Mouse (Mus musculus) forebrain, embryonic 11.5 days (tissue): ENCODE results near the gene Thbs3. TPM values are rescaled to one million over a fixed set of nuclear protein-coding genes. Genes with fewer than 3 reads are reported as not detected.
A peak's percentile ranks its signal among the peaks of the same experiment; 100 is the strongest.

ENCODE experiments used
- ATAC-seq: fragments of 200-750 bp; cut with Nextera tagmentation; replicated peaks from 2 replicates; pipeline ENCODE4 v1.8.0; 2017; ENCODE audit warnings: moderate TSS enrichment; ENCODE audit not compliant: low FRiP score
- DNase-seq: peaks from one replicate; pipeline ENCODE4 v3.0.0-alpha.2; 2017; ENCODE audit warnings: low spot score
- H3K27ac ChIP-seq: fragments of 300-500 bp; sonication (generic); 2 replicates; pipeline ENCODE4 v1.5.1; 2014; ENCODE audit warnings: low read depth, low read length
- H3K27me3 ChIP-seq: fragments of 300-500 bp; sonication (generic); 2 replicates; pipeline ENCODE4 v1.6.1; 2014; ENCODE audit warnings: mild to moderate bottlenecking, low read length, mixed read lengths; ENCODE audit not compliant: control insufficient read depth, insufficient read depth
- H3K36me3 ChIP-seq: fragments of 300-500 bp; sonication (generic); 2 replicates; pipeline ENCODE4 v1.6.1; 2014; ENCODE audit warnings: mild to moderate bottlenecking, low read length, moderate library complexity, mixed read lengths; ENCODE audit not compliant: control insufficient read depth, insufficient read depth
- H3K4me1 ChIP-seq: fragments of 300-500 bp; sonication (generic); replicated peaks from 2 replicates; pipeline ENCODE4 v1.6.1; 2014; ENCODE audit warnings: low read length, mixed read lengths; ENCODE audit not compliant: control insufficient read depth, insufficient read depth
- H3K4me2 ChIP-seq: fragments of 300-500 bp; sonication (generic); 2 replicates; pipeline ENCODE4 v1.6.1; 2014; ENCODE audit warnings: low read depth, mild to moderate bottlenecking, low read length, moderate library complexity, mixed read lengths; ENCODE audit not compliant: severe bottlenecking
- H3K4me3 ChIP-seq: fragments of 300-500 bp; sonication (generic); 2 replicates; pipeline ENCODE4 v1.5.1; 2014; ENCODE audit warnings: low read depth, low read length
- H3K9ac ChIP-seq: fragments of 300-500 bp; sonication (generic); 2 replicates; pipeline ENCODE4 v1.6.1; 2014; ENCODE audit warnings: low read length
- H3K9me3 ChIP-seq: fragments of 300-500 bp; sonication (generic); 2 replicates; pipeline ENCODE4 v1.6.1; 2016; ENCODE audit warnings: low read length, mixed read lengths; ENCODE audit not compliant: control insufficient read depth
- WGBS: fragments of 180-500 bp; shearing (Covaris S2); extraction: QIAGEN DNeasy Blood & Tissue Kit; methylation state at CpG from one replicate; pipeline ENCODE4 v1.1.7; 2014; 5-methylcytosine and 5-hydroxymethylcytosine counted together
- polyA plus RNA-seq: library from polyadenylated mRNA; unstranded; fragments of >200 nt; fragmentation: Nextera tagmentation; extraction: Ambion mirVana; gene quantifications from 2 replicates; pipeline ENCODE4 v1.2.1, GENCODE M21; 2014

Thbs3 gene
- polyA plus RNA-seq, 1 experiment from 2014 or later, result 63.3 TPM

- H3K9me3 ChIP-seq, result no peaks in the 10 kb centered on the region
- no peaks in the 10 kb centered on the region; the same call in 1 of the 2 replicates for H3K36me3 ChIP-seq
- DNase-seq (peak; percentile 50), ATAC-seq (no peak)
- H3K4me2 ChIP-seq, result no peak overlapping the region
- no peak overlapping the region for H3K9ac ChIP-seq
- no peak overlapping the region for H3K4me3 ChIP-seq
- WGBS, result 90% methylated on average over 2 of the region's 2 CpGs
- H3K4me1 ChIP-seq, result peaks cover 4% of the 10 kb centered on the region
- no peaks in the 10 kb centered on the region for H3K27me3 ChIP-seq
- no peak overlapping the region for H3K27ac ChIP-seq
These were observed 8.3 kb upstream of the Thbs3 start for GRCm38 (mm10) chr3:89206695-89207094.

GRCm38 (mm10) chr3:89208075-89208657, 6.8 kb upstream of the Thbs3 start:
- 93% methylated on average over 13 of the region's 13 CpGs for WGBS
- Histone ChIP-seq H3K27me3 (no peaks in the 10 kb centered on the region), H3K27ac (no peak overlapping the region), H3K9ac (no peak overlapping the region), H3K4me1 (peaks cover 10% of the 10 kb centered on the region), H3K36me3 (no peaks in the 10 kb centered on the region; the same call in 1 of the 2 replicates), H3K9me3 (no peaks in the 10 kb centered on the region), H3K4me3 (no peak overlapping the region), H3K4me2 (no peak overlapping the region)
- DNase-seq (peak; percentile 44), ATAC-seq (no peak)

GRCm38 (mm10) chr3:89208736-89209135, 6.2 kb upstream of the Thbs3 start:
- no peak for ATAC-seq

GRCm38 (mm10) chr3:89209731-89210130, 5.2 kb upstream of the Thbs3 start:
- 92% methylated on average over 7 of the region's 7 CpGs for WGBS
- DNase-seq, result peak; percentile 37
- Histone ChIP-seq H3K9me3 (no peaks in the 10 kb centered on the region), H3K4me2 (no peak overlapping the region), H3K27me3 (no peaks in the 10 kb centered on the region), H3K9ac (no peak overlapping the region), H3K36me3 (no peaks in the 10 kb centered on the region; the same call in 1 of the 2 replicates), H3K4me3 (no peak overlapping the region), H3K27ac (no peak overlapping the region), H3K4me1 (peaks cover 8% of the 10 kb centered on the region; the same call in 1 of the 2 replicates)
- ATAC-seq, result no peak

More at GRCm38 (mm10) chr3:89208736-89209135, 6.2 kb upstream of the Thbs3 start:
- Histone ChIP-seq H3K27ac (no peak overlapping the region), H3K27me3 (no peaks in the 10 kb centered on the region), H3K4me3 (no peak overlapping the region), H3K4me1 (0 out of 2 replicates have a peak, but pooled peaks cover 7% of the 10 kb centered on the region), H3K36me3 (no peaks in the 10 kb centered on the region; the same call in 1 of the 2 replicates), H3K9ac (no peak overlapping the region), H3K9me3 (no peaks in the 10 kb centered on the region), H3K4me2 (no peak overlapping the region)
- WGBS, result 89% methylated on average over 6 of the region's 6 CpGs
- no peak for DNase-seq

GRCm38 (mm10) chr3:89210162-89210561, 4.8 kb upstream of the Thbs3 start:
- Histone ChIP-seq H3K9ac (no peak overlapping the region), H3K9me3 (no peaks in the 10 kb centered on the region), H3K27ac (no peak overlapping the region), H3K27me3 (no peaks in the 10 kb centered on the region), H3K36me3 (no peaks in the 10 kb centered on the region; the same call in 1 of the 2 replicates), H3K4me3 (no peak overlapping the region), H3K4me2 (no peak overlapping the region), H3K4me1 (peaks cover 10% of the 10 kb centered on the region)
- ATAC-seq (no peak), DNase-seq (no peak)
- 88% methylated on average over 13 of the region's 13 CpGs for WGBS

- Histone ChIP-seq H3K9ac (no peak overlapping the region), H3K4me1 (peaks cover 16% of the 10 kb centered on the region), H3K9me3 (no peaks in the 10 kb centered on the region), H3K36me3 (no peaks in the 10 kb centered on the region; the same call in 1 of the 2 replicates), H3K27ac (no peak overlapping the region), H3K4me3 (no peak overlapping the region), H3K4me2 (no peak overlapping the region), H3K27me3 (no peaks in the 10 kb centered on the region)
- 90% methylated on average over 7 of the region's 7 CpGs for WGBS
- no peak for DNase-seq
- no peak for ATAC-seq
These were observed 4.2 kb upstream of the Thbs3 start for GRCm38 (mm10) chr3:89210731-89211130.

GRCm38 (mm10) chr3:89213803-89214530, 1.0 kb upstream of the Thbs3 start:
- Histone ChIP-seq H3K27ac (peak overlapping the region; percentile 99), H3K4me3 (peak overlapping the region; percentile 81), H3K27me3 (no peaks in the 10 kb centered on the region), H3K4me1 (peaks cover 23% of the 10 kb centered on the region), H3K9ac (peak overlapping the region; percentile 80), H3K36me3 (no peaks in the 10 kb centered on the region; the same call in 1 of the 2 replicates), H3K9me3 (no peaks in the 10 kb centered on the region), H3K4me2 (peak overlapping the region; percentile 87)
- under 1% methylated on average over 69 of the region's 69 CpGs for WGBS
- ATAC-seq, result peak; percentile 87
- DNase-seq, result peak; percentile 97

- H3K4me1 ChIP-seq, result peaks cover 24% of the 10 kb centered on the region
- H3K9ac ChIP-seq, result peak overlapping the region; percentile 80
- H3K27ac ChIP-seq, result peak overlapping the region; percentile 99
- H3K27me3 ChIP-seq, result no peaks in the 10 kb centered on the region
- H3K4me2 ChIP-seq, result peak overlapping the region; percentile 87
- H3K4me3 ChIP-seq, result peak overlapping the region; percentile 81
- DNase-seq, result peak; percentile 92
- peak; percentile 28 for ATAC-seq
- no peaks in the 10 kb centered on the region for H3K36me3 ChIP-seq
- no peaks in the 10 kb centered on the region for H3K9me3 ChIP-seq
- 0% methylated on average over 6 of the region's 6 CpGs for WGBS
These were observed 873 bp downstream of the Thbs3 start for GRCm38 (mm10) chr3:89215853-89216252.
